Mouse (Mus musculus) liver, embryonic 14 days (tissue): ENCODE data around the gene Zfp280d. TPM values are rescaled to one million over a fixed set of nuclear protein-coding genes. Genes with fewer than 3 reads are reported as not detected.

Experiments used
- polyA plus RNA-seq: library from polyadenylated mRNA; depleted of rRNA; stranded (reverse); fragments of >200 nt; gene quantifications from 2 replicates; pipeline ENCODE4 v1.2.3, GENCODE M21; 2012; rRNA removed

The Zfp280d gene
- 16.4 and 17.1 TPM in 2 replicates for polyA plus RNA-seq

DNA sequence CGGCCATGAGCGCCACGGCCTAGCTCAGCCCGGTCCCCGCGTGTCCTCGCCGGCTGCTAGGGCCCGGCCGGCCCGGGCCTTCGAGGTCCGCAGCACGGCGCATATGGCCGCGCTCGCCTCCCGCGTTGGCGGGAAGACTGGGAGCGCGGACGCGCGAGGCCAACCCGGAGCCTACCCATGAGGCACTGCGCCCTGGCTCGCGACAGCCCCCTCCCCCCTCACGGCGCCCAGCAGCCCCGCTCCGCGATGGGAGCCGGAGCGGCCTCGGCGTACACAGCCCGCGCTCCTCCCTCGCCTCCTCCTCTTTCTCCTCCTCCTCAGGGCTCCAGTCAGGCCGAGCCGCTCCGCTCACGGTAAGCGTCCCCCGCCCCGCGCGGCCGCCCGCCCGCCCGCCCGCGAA lies at the start of gene Zfp280d:
Gene Zfp280d (plus strand): TSS at position 184 of the 400 bp plus-strand sequence.

Other genes starting within 250 kb of the Zfp280d start
- 11.5 and 11.9 TPM in 2 replicates for gene Tcf12, start 163.0 kb upstream of the Zfp280d start, polyA plus RNA-seq
- 83.8 and 101 TPM in 2 replicates for gene Mns1, start 163.2 kb downstream of the Zfp280d start, polyA plus RNA-seq
- 4.8 TPM in 2 replicates for gene Tex9, start 217.4 kb downstream of the Zfp280d start, polyA plus RNA-seq